Mouse (Mus musculus) central nervous system, embryonic 18 days (tissue): ENCODE results near the gene Gm9603. TPM values are rescaled to one million over a fixed set of nuclear protein-coding genes. Genes with fewer than 3 reads are reported as not detected.

ENCODE experiments used
- polyA plus RNA-seq: library from polyadenylated mRNA; depleted of rRNA; stranded (reverse); fragments of >200 nt; gene quantifications from 2 replicates; pipeline ENCODE4 v1.2.3, GENCODE M21; 2012; rRNA removed

Gene Gm9603
- polyA plus RNA-seq = not detected in 2 replicates

GRCm38 (mm10) chr14:5687357-5687756 lies at the start of gene Gm9603:
Gene Gm9603 (minus strand): TSS chr14:5687457.

GRCm38 (mm10) chr14:5632928-5633327 lies 54.3 kb downstream of the Gm9603 start, which contains the start of gene Gm8265:
Gene Gm8265 (minus strand): TSS chr14:5633028.

Other genes starting within 250 kb of the Gm9603 start
- gene Gm3194, start 232.0 kb downstream of the Gm9603 start, polyA plus RNA-seq = 0.23 and 5.4 TPM in 2 replicates
- gene Gm8246, start 209.6 kb downstream of the Gm9603 start, polyA plus RNA-seq = 0.04 TPM in 1 of 2 replicates, not detected in the other
- gene Gm3187, start 203.2 kb downstream of the Gm9603 start, polyA plus RNA-seq = 0.12 TPM in 1 of 2 replicates, not detected in the other
- 18.5 and 20.0 TPM in 2 replicates for gene Gm3488, start 185.8 kb downstream of the Gm9603 start, polyA plus RNA-seq
- 0.14 and 0.20 TPM in 2 replicates for gene Gm3532, start 149.0 kb downstream of the Gm9603 start, polyA plus RNA-seq
- not detected in 2 replicates for gene Gm8265, start 54.4 kb downstream of the Gm9603 start, polyA plus RNA-seq
- 2.7 and 3.2 TPM in 2 replicates for gene Gm3373, start 54.1 kb upstream of the Gm9603 start, polyA plus RNA-seq
- 10.3 and 15.1 TPM in 2 replicates for gene Gm3383, start 120.5 kb upstream of the Gm9603 start, polyA plus RNA-seq
- gene Gm3424, start 142.9 kb upstream of the Gm9603 start, polyA plus RNA-seq = not detected in 2 replicates
- 0.96 and 1.0 TPM in 2 replicates for gene Gm8237, start 192.9 kb upstream of the Gm9603 start, polyA plus RNA-seq